Mouse (Mus musculus): ENCODE results near the gene Thrb. TPM values are rescaled to one million over a fixed set of nuclear protein-coding genes. Genes with fewer than 3 reads are reported as not detected.
A peak's percentile ranks its signal among the peaks of the same experiment; 100 is the strongest.

Gene Thrb
- total RNA-seq, 2 experiments from 2014 or later: 21.9 to 29.7 TPM

GRCm38 (mm10) chr14:17875946-17876345, 215.9 kb downstream of the Thrb start:
- no peak for DNase-seq

GRCm38 (mm10) chr14:17879446-17879845, 219.4 kb downstream of the Thrb start:
- DNase-seq: no peak

- DNase-seq: no peak
These were observed 224.8 kb downstream of the Thrb start for GRCm38 (mm10) chr14:17884884-17885283.

GRCm38 (mm10) chr14:17885320-17885719, 225.3 kb downstream of the Thrb start:
- DNase-seq: no peak

GRCm38 (mm10) chr14:17894791-17895190, 234.7 kb downstream of the Thrb start:
- no peak for DNase-seq

GRCm38 (mm10) chr14:17899733-17900413, 239.8 kb downstream of the Thrb start:
- DNase-seq: no peak

GRCm38 (mm10) chr14:17900414-17900795, 240.3 kb downstream of the Thrb start:
- no peak for DNase-seq

- DNase-seq: peak in 1 of 2 experiments; percentile 35
These were observed 242.4 kb downstream of the Thrb start for GRCm38 (mm10) chr14:17902426-17902825.

- no peak for DNase-seq
These were observed 243.1 kb downstream of the Thrb start for GRCm38 (mm10) chr14:17903121-17903520.

- DNase-seq: no peak
These were observed 244.5 kb downstream of the Thrb start for GRCm38 (mm10) chr14:17904554-17904953.

- no peak for DNase-seq
These were observed 245.6 kb downstream of the Thrb start for GRCm38 (mm10) chr14:17905627-17906026.

- DNase-seq: no peak
These were observed 246.9 kb downstream of the Thrb start for GRCm38 (mm10) chr14:17906931-17907330.

GRCm38 (mm10) chr14:17911157-17911556, 251.1 kb downstream of the Thrb start:
- no peak for DNase-seq

GRCm38 (mm10) chr14:17912573-17913207, 252.6 kb downstream of the Thrb start:
- DNase-seq: no peak

GRCm38 (mm10) chr14:17915556-17915955, 255.5 kb downstream of the Thrb start:
- DNase-seq: no peak

- DNase-seq: no peak
These were observed 256.6 kb downstream of the Thrb start for GRCm38 (mm10) chr14:17916651-17917050.

GRCm38 (mm10) chr14:17917124-17917763, 257.2 kb downstream of the Thrb start:
- DNase-seq: no peak

GRCm38 (mm10) chr14:17917899-17918298, 257.8 kb downstream of the Thrb start:
- DNase-seq: no peak

GRCm38 (mm10) chr14:17922807-17923704, 263.0 kb downstream of the Thrb start:
- no peak for DNase-seq

GRCm38 (mm10) chr14:17927469-17927868, 267.4 kb downstream of the Thrb start:
- DNase-seq: peak; percentile 55 to 67

GRCm38 (mm10) chr14:17929585-17929984, 269.5 kb downstream of the Thrb start:
- DNase-seq: no peak

- DNase-seq: no peak
These were observed 273.4 kb downstream of the Thrb start for GRCm38 (mm10) chr14:17933475-17933874.
